Mouse (Mus musculus): Measurements from ENCODE around the gene Cby1.

Gene Cby1

DNA sequence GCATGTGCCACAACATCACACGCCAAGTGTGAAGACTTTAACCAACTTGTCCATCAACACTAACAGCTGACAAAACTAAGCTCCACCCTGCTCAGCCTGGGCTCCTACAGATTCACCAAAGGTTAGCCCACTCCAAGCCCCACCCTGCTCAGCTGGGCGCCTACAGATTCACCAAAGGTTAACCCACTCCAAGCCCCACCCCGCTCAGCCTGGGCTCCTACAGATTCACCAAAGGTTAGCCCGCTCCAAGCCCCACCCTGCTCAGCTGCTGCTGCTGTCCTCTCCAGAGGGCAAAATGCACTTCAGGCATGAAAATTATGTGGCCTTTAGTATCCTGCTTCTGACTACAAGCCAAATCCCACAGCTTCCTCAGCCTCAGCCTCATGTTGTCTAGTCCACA is 23.0 kb downstream of the Cby1 start:
- DNase-seq, result peak; percentile 57

DNA sequence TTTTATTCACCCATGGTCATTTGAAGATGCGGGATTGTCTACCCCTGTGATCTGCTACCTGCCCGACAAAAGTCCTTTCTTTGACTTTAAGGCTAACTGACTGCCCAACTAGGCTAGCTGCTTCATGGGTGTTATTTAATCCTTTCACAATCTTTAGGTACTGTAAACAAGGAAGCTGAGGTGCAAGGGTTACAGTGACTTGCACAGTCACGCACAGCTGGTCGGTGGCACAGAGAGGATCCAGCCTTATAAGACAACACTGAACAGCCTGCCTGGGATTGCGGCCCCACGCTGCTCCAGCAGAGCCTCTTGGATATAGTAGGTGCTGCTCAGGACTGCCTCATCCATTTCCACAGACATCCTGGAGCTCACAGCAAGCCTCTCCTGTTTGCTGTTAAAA is 24.1 kb downstream of the Cby1 start:
- DNase-seq, result peak; percentile 45

DNA sequence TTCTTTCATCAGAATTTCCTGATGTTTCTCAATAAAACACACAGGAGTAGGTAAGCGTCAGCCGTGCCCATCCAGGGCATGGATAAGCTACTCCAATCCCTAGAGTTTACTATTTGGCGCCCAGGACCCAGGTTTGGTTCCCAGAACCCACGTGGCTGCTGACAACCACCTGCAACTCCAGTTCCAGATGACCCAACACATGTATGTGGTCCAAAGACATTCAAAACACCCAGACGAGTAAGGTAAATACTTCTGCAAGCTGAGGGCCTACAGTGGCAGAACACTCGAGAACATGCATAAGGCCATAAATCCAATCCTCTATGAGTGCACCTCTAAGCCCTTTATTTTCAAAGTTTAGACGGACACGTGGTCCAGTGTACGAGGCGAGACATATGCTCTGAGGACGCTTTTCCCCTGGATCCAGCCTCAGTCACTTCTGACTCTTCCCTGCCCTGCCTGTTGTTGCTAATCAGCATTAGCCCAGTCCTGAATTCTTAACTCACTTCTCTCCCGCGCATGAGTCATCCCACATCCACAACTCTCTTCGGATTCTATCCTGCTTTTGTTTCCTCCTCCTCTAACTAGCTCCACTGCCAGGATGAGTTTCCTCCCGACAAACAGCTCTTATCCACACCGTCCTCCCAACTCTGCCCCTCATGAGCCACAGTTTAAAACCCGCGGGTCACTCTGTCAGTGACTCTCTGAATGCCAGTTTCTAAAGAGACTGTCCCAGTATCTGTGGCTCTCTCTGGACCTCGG is 24.9 kb downstream of the Cby1 start:
- DNase-seq, result no peak

DNA sequence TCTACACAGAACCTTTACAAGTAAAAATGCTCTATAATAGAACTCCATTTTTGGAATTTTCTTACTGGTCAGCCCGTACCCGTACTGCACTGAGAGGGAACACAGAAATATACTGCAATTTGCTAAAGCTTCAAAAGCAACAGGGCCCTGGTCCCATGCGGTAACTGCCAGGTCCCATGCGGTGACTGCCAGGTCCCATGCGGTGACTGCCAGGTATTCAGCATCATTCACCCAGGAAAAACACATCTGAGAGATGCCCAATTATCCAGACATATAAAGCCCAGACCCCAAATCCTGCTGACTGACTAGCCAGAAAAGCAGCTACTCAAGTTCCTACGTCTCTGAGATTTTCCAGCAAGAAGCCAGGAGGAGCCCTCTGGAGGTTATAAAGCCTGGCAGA is 25.6 kb downstream of the Cby1 start:
- no peak for DNase-seq

DNA sequence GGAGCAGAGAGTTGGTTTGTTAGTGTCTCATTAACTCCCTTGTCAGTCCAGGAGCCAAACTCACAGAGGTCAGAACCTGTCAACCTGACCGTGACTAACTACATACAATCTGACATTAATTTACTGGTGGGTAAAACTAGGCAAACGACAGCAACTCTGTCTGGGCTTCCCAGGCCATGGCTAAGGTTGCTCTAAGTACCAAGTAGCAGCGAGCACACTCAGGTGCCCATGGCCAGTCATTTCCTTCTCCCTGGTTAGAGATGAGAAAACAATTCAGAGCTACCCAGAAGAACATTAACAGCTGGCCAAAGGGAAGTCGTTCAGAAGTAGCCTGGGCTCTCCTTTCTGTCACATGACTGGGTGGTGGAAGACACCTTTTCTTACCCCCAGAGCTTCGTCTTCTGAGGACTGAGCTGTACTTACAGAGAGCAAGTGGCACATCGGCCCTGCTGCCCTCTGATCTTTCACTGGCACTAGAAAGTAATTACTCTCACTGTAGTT is 26.2 kb downstream of the Cby1 start:
- DNase-seq, result peak; percentile 81

DNA sequence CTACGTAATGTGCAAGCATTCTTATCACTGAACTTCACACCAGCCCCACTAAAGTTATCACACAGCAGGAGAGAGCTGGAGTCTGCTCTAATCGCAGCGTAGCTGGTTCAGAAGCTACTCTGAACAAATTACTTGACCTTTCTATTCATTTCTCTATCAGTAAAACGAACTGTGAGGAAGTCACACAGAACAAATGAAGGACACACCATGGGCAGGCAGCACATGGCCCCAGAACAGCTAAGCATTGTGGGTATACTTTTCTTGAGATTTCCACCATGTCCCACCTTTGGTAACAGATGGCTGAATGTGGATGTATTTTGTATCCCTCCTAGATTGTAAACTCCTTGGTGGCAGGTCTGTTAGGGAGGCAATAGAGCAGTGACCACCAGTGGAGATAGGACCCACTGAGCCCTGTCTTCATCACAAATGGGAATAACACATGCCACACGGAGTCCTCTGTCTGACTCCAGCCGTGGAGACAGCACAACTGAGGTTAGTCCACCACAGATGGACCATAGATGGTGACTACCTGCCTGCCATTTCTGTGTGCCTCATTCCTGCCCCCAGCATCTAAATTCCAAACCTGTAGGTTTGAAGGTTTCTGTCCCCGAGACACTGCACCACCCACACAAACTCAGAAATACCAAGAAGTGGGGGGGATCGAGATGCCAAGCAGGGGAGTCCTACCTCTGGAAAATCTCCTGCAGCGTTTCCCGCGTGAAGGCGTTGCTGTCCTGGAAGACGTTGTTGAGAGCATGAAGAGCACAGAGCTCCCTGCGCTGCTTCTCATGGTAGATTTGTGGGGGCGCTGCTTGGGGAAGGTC is 27.3 kb downstream of the Cby1 start:
- DNase-seq, result no peak

DNA sequence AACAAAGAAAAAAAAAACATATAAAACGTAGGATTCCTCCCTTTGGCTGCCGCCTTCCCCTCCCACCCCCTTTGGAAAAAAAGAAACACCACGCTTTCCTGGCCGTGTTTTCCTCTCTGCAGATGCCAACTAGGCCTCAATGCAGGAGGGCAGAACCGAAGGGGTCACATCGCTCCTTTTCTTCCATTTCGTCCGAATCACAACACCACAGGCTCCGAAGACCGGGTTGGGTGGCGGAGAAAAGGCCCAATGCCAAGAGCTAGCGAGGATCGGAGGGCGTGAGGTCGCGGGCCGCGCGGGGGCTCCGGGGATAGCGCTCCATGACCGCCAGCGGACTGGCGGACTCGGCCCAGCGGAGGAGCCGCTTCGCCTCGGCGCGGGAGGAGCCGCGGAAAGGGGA is 28.2 kb downstream of the Cby1 start:
- peak; percentile 44 for DNase-seq

DNA sequence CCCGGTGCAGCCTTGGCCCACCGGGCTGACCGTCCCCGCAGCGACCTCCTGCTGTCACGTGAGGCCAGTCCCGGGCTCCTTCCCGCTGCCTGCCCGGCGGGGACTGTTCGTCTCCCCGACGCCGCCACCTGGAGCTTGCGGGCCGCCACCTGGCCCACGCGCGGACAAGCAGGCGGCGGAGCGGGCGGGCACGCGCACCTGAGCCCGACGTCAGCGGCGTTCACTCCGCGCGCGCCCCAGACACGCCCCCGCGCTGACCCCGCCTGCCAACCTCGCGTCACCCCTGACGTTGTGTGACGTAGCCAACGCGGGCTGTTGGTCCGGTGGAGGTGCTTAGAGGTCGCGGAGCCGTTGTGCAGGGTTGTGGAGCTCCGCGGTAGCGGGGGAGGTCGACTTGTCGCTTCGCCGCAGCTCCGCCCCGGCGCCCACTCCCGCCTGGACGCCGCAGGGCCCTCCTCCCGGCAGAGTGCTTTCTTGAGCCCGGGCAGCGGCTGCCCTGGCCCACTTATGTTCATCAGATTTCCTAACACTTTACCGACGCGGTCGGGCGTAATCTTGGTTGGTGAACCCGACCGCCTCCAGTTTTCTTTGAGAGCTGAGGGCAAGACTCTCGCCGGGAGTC is 28.8 kb downstream of the Cby1 start, which contains the start of gene Josd1:
Gene Josd1, minus strand, starts transcription at position 274 of the 622 bp plus-strand sequence.
- DNase-seq, result peak; percentile 98

DNA sequence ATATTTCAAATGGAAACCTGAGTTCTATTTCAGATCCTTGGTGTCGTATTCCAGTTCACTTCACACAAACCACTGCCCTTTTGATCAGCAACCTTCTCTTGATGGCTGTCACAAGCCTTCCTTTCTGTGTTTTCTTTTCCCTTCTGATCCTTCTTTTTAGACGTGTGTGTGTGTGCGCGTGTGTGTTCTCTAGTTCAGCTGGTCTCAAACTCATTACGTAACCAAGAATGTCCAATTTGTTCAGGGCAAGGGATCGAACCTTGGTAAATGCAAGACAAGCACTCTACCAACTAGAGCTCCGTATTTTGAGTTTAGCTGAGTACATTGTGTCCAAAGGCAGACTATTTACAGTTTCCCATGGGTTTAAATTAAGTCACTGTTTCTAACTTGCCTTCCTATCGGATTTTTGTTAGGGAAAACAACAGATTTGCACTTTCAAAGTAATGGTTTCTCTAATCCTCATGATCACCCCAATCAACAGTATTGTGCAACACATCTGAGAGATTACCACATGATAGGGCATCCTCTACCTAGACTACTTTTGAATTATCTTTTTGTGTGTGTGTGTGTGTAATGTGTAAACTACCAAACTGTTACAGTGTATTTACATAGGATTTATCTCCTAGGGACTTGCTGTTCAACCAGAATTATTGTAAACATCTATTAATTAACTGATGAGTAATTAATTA is 29.4 kb downstream of the Cby1 start:
- DNase-seq, result no peak

DNA sequence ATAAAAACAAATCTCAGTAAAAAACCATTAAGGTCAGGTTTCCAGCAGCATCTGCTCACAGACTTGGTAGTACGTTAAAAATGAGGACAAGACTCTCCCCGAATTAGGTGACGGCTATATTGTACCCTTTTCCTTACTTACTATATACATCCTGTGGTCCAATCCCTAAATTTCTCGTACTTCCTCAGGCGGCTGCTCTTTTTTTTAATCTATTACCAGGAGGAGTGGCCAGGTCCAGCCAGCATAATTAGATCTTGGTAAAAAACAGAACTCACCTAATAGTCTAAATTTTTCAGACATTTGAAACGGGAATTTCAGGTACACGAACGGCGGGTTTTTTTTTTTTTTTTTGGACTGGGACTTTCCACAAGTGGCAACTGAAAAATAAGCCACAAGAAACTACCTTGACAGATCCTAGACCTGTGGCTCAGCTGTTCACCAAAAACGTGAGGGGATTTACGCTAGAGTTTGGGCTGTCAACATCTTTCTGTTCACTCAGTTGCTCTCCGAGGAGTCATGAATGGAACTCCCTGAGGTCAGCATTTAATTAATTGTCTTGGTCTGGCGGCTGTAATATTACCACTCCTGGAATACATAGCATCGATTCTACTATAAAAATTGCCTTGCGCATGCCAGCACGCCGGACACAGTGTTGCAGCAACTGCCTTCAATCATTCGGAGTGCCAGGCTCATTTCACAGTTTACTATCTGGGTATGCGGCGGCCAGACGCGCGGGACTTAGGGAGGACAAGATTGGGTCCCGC is 30.8 kb downstream of the Cby1 start:
- no peak for DNase-seq

DNA sequence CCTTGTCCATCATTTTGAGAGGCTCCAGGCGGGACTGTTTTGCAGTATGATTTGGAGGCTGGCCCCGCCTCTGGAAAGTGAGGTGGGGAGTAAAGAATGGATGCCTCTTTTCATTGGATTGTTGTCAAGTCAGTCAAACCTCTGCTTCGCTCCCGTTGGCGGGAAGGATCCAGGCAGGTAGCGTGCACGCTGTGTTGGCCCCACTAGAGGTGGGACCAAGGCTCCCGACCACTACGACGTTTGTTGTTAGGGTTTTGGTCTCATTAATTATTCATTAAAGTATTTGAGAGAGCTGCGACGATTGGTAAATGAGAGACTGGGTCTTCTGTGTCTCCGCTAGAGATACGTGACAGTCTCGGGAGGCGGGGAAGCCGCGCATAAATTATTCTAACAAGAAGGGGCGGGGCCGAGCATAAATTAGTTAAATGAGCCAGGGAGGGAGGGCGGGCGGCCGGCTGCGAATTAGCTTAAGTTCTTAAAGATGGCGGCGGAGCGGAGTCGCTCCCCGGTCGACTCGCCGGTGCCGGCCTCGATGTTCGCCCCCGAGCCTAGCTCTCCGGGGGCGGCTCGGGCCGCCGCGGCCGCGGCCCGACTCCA is 31.5 kb downstream of the Cby1 start, which contains the start of gene Gtpbp1:
Gene Gtpbp1, plus strand, starts transcription at position 420 of the 597 bp plus-strand sequence.
- peak; percentile 100 for DNase-seq

DNA sequence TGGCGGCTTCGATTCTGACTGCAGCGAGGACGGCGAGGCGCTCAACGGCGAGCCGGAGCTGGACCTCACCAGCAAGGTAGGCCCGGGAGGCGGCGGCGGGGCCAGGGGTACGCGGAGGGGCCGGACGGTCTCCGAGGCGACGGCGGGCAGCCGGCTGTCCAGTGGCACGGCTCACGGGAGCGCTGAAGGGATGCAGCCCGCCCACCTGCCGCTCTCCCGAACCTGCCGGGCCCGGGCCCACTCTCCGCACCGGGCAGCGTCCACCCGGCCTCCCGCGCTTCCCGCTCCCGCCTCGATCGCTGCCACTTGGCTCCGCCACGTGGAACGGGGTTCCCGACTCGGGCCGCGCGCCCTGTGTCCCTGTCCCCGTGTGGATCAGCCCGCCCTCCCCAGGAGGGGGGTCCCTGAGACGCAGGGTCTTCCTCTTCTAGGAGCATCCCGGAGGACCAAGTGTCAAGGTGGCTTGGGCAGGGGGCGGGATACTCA is 32.1 kb downstream of the Cby1 start:
- no peak for DNase-seq

DNA sequence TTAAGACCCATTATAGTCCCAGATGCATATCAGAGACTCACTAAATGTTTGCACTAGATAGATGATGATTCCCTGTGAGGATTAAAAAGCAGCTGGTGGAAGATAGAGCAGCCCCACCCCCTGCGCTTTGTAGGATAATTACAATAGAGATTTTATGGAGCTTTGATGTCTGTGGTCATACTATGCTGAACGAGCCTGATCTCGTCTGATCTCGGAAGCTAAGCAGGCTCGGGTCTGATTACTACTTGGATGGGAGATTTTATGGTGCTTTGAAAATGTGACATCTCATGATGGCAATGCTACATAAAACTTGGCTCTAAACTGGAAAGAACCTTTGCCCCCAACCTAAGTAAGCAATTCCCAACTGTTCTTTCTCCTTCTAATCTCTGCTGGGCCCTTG is 33.3 kb downstream of the Cby1 start:
- no peak for DNase-seq

DNA sequence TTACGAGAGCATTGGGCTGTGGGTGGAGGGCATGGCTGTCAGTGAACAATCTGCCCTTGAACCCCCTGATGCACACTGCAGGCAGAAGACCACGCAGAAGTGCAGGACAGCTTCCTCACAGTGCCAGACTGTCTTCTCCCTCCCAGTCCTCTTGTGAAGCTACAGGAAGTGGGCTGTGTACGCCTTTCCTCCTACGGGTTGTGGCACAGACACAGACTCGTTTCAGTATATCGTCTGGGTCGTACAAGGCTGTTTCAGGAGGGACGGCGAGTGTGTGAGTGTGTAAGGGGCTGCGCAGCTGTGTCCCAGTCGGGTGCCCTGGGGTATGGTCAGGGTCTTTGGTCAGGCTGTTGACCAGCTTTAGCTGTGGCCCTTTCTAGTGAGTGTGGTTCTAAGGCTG is 34.7 kb downstream of the Cby1 start:
- no peak for DNase-seq

DNA sequence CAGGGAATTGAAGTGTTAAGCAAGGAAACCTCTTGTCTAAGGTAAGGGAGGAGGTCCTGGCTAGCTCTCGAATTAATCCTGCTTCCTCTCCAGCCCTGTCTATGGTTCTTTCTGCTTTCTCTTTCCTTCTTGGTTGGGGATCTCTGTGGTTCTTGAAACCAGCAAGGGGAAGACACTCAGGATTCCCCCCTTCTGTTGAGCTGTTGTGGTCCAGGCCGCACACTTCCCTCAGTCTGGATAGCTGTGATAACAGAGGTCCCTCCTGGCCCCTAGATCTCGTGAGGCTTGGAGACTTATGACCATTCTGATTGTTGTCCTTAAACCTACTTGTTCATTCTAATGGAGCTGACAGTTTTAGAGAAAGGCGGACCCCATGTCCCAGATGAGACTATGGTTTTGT is 35.5 kb downstream of the Cby1 start:
- no peak for DNase-seq

DNA sequence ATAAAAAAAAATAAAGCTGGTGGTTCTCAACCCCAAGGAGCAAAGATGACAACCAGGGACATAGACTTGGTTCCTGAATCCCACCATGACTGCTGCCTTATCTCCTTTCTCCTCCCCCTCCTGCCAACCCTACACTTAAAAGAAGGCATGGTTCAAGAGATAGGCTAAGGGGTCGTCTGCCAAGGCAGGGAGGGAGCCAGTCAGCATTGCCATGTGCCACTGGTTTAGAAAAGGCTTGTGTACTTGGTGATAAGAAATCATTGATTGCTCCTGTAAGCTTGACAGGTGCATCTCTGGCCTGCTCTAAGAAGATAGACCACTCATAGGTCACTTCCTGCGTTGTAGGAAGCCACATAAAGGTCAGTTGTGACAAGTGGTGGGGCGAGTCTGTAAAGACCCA is 36.5 kb downstream of the Cby1 start:
- no peak for DNase-seq

DNA sequence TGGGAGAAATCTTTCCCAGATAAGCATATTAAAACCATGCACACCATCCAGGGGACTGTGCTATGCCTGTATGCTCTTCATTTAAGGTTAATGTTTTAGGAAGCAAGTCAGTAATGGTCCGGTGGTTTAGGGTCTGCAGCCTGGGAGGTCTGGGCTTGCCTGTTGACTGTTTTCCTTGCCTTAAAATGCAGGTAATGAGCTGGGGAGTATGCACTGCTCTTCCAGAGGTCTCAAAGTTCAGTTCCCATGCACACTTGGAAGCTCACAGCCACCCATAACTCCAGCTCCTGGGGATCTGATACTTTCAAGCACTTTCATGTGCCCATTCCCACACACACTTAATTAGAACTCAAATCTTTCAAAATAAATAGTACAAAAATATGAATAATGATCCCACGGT is 37.5 kb downstream of the Cby1 start:
- DNase-seq, result peak; percentile 62

DNA sequence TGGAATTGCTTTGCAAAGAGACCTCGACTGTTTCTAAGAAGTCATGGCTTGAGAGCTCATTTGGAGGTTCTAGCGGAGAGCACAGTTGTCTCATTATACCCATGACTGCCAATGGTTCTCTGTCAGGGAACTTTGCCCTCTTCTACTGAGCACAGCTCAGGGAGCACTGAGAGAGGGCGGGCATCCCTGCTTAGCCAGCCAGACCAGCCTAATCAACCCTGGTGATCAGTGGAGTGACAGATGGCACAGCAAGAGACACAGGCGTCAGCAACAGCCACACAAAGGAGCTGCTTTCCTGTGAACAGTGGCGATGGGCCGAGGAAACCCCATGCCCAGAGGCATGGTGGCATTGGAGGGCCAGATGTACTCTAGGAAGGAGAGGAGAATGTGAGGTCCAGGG is 38.0 kb downstream of the Cby1 start:
- peak; percentile 70 for DNase-seq

DNA sequence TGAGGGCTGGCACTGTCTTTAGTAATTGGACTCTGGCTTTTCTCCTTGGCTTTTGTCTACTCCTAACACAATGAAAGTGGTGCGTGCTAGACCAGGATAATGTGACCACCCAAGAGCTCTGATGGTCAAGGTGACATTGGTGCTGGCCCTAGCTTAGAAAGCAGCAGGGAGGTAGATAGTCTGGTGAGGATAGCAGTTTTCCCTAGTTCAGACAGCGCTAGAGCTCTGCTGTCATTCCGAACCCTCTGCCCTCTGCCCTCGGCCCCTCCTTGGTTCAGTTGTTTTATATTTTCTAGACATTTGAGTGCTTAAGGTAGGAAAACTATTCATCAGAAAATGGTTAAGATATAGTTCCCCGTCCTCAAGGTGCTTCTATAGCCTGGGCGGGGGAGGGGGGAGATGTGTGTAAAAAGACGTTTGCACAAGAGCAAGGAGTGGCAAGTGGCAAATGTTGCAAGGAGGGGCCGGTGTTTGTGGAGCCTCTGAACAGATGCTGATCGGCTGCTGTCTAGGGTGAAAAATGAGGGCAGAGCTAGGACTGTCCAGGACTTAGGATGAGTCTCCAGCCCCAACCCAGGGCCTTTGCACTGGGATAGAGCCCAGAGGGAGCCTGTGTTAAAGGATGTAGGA is 38.7 kb downstream of the Cby1 start:
- DNase-seq, result no peak

DNA sequence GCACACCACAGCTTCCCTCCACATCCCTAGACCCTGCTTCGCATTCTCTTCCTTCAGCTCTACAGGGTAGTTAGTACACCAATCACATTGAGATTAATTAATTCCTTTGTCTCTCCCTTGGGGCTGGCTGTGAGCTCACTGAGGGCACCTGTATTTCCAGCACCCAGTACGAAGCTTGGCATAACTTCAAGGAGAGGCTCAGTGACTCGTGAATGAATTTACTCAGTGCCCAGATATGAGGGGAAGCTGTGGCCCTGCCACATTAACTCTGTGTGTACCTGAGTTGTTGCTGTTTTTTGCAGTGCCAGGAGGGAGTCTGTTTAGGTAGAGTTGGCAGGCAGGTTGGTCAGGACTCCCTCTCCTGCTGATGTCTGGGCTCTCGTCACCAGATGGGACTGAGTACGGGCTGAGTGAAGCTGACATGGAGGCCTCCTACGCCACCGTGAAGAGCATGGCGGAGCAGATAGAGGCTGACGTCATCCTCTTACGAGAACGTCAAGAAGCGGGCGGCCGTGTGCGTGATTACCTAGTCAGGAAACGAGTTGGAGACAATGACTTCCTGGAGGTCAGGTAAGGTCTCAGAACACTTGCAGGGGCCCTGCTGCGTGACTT is 47.7 kb downstream of the Cby1 start:
- no peak for DNase-seq

Measured in kidney, adult 9 months (tissue).